Mouse (Mus musculus) lung, postnatal 0 days (tissue): ENCODE data around the gene Nfu1. TPM values are rescaled to one million over a fixed set of nuclear protein-coding genes. Genes with fewer than 3 reads are reported as not detected.

Experiments used
- ATAC-seq: fragments of 200-750 bp; cut with Nextera tagmentation; 2 replicates; pipeline ENCODE4 v1.8.0; 2017; ENCODE audit warnings: moderate library complexity
- DNase-seq: peaks from one replicate; pipeline ENCODE4 v3.0.0-alpha.2; 2016; ENCODE audit warnings: low spot score
- H3K27ac ChIP-seq: fragments of 300-500 bp; sonication (generic); 2 replicates; pipeline ENCODE4 v1.5.1; 2014; ENCODE audit warnings: antibody characterized with exemption, mild to moderate bottlenecking, low read length, mixed read lengths
- H3K27me3 ChIP-seq: fragments of 300-500 bp; sonication (generic); replicated peaks from 2 replicates; pipeline ENCODE4 v1.6.1; 2014; ENCODE audit warnings: low read length, mixed read lengths; ENCODE audit not compliant: insufficient read depth
- H3K36me3 ChIP-seq: fragments of 300-500 bp; sonication (generic); 2 replicates; pipeline ENCODE4 v1.6.1; 2014; ENCODE audit warnings: low read length, mixed read lengths; ENCODE audit not compliant: insufficient read depth
- H3K4me1 ChIP-seq: fragments of 300-500 bp; sonication (generic); 2 replicates; pipeline ENCODE4 v1.6.1; 2014; ENCODE audit warnings: antibody characterized with exemption, low read depth, low read length, mixed read lengths; ENCODE audit not compliant: insufficient read depth
- H3K4me2 ChIP-seq: fragments of 300-500 bp; sonication (generic); replicated peaks from 2 replicates; pipeline ENCODE4 v1.6.1; 2014; ENCODE audit warnings: low read depth, mild to moderate bottlenecking, low read length, moderate library complexity, mixed read lengths
- H3K4me3 ChIP-seq: fragments of 300-500 bp; sonication (generic); 2 replicates; pipeline ENCODE4 v1.5.1; 2014; ENCODE audit warnings: low read depth, low read length
- H3K9ac ChIP-seq: fragments of 300-500 bp; sonication (generic); replicated peaks from 2 replicates; pipeline ENCODE4 v1.6.1; 2014; ENCODE audit warnings: low read depth, mild to moderate bottlenecking
- H3K9me3 ChIP-seq: fragments of 300-500 bp; sonication (generic); 2 replicates; pipeline ENCODE4 v1.6.1; 2016; ENCODE audit warnings: low read length, mixed read lengths
- CTCF ChIP-seq: IDR thresholded peaks from 2 replicates; pipeline ENCODE4 v1.5.1; 2016; ENCODE audit warnings: antibody characterized with exemption, mild to moderate bottlenecking
- EP300 ChIP-seq: IDR thresholded peaks from 2 replicates; pipeline ENCODE4 v1.6.1; 2016; ENCODE audit warnings: antibody characterized with exemption, mild to moderate bottlenecking, control low read depth
- WGBS: fragments of 180-500 bp; shearing (Covaris S2); extraction: QIAGEN DNeasy Blood & Tissue Kit; methylation state at CpG from one replicate; pipeline ENCODE4 v1.1.7; 2014; 5-methylcytosine and 5-hydroxymethylcytosine counted together
- polyA plus RNA-seq: library from polyadenylated mRNA; unstranded; fragments of >200 nt; fragmentation: Nextera tagmentation; extraction: Ambion mirVana; gene quantifications from 2 replicates; pipeline ENCODE4 v1.2.1, GENCODE M21; 2015

Nfu1 gene
- polyA plus RNA-seq, 1 experiment from 2014 or later = 72.9 TPM

DNA sequence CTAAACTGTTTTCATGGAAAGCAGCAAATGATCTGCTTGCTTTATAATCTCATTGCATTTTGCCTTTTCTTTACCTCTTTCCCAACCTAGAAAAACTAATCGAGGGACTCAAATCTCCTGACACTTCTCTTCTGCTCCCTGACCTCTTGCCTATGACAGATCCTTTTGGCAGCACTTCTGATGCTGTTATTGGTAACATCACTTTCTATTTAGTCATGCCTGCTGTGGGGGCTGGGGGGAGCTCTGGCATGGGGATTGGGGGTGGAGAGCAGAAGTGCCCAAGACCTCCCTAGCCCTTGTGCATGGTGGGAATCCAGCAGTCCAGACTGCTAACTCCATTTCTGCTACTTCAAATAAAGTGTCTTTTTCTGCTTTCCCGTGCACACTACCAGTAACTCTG, 27.8 kb upstream of the Nfu1 start:
- ATAC-seq = no peak
- WGBS = 82% methylated on average over 2 of the region's 2 CpGs
- no peak overlapping the region for H3K4me2 ChIP-seq
- H3K4me3 ChIP-seq = no peak overlapping the region
- peaks cover 6% of the 10 kb centered on the region; the same call in 1 of the 2 replicates for H3K36me3 ChIP-seq
- H3K9ac ChIP-seq = no peak overlapping the region
- H3K27ac ChIP-seq = no peak overlapping the region
- TF ChIP-seq EP300 = no peak
- TF ChIP-seq CTCF = no peak
- peak; percentile 18 for DNase-seq
- no peaks in the 10 kb centered on the region for H3K4me1 ChIP-seq
- no peaks in the 10 kb centered on the region for H3K9me3 ChIP-seq
- no peaks in the 10 kb centered on the region for H3K27me3 ChIP-seq

DNA sequence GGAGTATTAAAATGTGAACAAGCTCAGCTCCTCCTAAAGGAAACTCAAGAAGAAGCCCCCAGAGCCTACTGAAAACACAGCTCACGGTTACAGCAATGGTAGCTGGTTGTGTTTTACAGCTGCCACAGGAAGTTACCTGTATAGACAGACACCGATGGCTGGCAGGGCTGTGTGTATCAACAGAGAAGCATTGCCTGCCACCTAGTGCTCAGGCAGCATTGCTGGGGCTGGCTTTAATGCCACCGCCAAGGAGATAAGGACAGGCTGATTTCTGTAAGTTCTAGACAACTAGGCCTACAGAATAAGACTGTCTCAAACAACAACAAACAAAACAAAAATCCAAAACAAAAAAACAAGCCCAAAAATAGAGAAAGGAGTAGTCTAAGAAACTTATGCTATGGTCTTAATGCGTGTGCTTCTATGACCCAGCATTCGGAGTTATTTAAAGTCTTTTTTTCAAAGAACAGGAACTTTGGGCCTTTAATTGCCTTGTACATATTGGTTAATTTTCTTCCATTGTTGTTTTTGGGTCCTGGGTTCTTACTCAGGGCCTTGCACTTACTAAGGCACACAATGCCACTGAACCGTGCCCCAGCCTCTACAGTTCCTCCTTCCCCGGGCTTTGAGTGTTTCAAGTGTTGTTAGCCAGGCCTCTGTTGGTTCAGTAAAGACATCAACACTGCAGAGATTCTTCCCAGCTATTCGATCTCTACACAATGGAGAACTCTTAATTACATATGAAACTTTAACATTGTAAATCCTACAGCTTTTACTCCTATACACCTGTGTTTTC, 23.5 kb upstream of the Nfu1 start:
- H3K9me3 ChIP-seq = no peaks in the 10 kb centered on the region
- H3K36me3 ChIP-seq = no peaks in the 10 kb centered on the region
- no peak overlapping the region for H3K4me2 ChIP-seq
- 74% methylated on average over 8 of the region's 8 CpGs for WGBS
- ATAC-seq (no peak), DNase-seq (no peak)
- no peak for TF ChIP-seq EP300
- peak; percentile 23; the same call in 1 of the 2 replicates for TF ChIP-seq CTCF
- H3K9ac ChIP-seq = no peak overlapping the region
- no peaks in the 10 kb centered on the region for H3K27me3 ChIP-seq
- H3K4me3 ChIP-seq = no peak overlapping the region
- no peaks in the 10 kb centered on the region for H3K4me1 ChIP-seq
- no peak overlapping the region for H3K27ac ChIP-seq

DNA sequence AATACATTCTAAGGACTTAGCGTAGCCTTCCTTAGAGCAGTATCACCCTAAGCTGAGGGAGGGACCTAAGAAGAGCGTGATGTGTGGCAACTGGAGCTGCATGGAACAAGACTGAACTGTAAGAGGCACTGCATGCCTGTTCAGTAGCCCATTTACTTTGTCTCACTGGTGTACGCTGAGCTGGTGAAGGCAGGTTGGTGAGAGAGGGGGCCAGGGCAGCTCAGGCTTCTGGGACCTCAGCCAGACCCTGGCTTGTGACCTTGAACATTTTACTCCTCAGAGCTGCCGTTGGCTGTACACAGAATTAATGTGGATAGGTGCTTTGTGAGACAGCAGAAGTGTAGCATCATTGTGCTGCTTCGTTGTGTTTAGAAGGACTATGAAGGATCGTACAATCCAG, 19.5 kb upstream of the Nfu1 start:
- Histone ChIP-seq H3K4me1 (no peaks in the 10 kb centered on the region), H3K27ac (no peak overlapping the region), H3K4me3 (no peak overlapping the region), H3K9ac (no peak overlapping the region), H3K36me3 (no peaks in the 10 kb centered on the region), H3K27me3 (no peaks in the 10 kb centered on the region), H3K4me2 (no peak overlapping the region), H3K9me3 (no peaks in the 10 kb centered on the region)
- DNase-seq = no peak
- WGBS = 87% methylated on average over 6 of the region's 6 CpGs
- no peak for ATAC-seq
- TF ChIP-seq CTCF = no peak
- no peak for TF ChIP-seq EP300

DNA sequence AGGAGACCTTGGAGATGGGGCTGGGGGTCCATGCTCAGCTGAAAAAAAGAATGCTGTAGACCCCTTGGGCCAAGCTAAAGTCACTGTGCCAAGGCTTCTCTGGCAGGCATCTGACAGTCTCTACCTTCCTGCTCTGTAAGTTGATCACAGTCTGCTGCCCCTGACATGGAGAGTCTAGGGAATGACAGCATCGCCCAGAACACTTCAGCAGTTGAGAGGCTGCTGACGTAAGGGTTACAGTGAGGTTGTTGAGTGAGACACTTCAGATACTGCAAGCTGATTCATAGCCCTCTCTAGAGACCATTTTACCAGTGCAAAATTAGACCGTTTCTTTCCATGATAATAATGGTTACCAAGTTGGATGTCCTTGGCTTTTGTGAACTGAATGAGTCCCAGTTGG, 18.0 kb upstream of the Nfu1 start:
- DNase-seq = peak; percentile 81
- Histone ChIP-seq H3K27me3 (no peaks in the 10 kb centered on the region), H3K4me3 (no peak overlapping the region), H3K9ac (no peak overlapping the region), H3K9me3 (no peaks in the 10 kb centered on the region), H3K36me3 (peaks cover 5% of the 10 kb centered on the region; the same call in 1 of the 2 replicates), H3K4me1 (no peaks in the 10 kb centered on the region), H3K27ac (no peak overlapping the region), H3K4me2 (no peak overlapping the region)
- WGBS = 57% methylated on average over 3 of the region's 3 CpGs
- peak; percentile 97 for ATAC-seq
- TF ChIP-seq EP300 (peak; percentile 55), CTCF (no peak)

DNA sequence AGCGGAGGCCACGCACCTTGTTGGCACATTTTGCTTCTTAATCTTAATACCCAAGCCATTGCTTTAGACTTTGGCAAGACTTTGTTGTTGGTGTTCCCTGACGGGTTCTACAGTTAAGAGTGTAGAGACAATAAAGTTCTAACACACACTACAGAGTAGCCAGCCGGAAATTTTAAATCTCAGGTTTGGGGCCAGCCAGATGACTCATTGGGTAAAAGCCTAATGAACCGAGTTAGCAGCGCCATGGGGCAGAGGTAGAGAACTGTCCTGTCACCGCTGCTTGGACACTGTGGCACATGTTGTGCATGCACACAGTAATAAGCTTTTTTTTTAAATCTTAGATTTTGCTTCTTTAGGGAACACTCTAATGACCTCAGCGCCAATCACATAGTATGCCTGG, 16.7 kb upstream of the Nfu1 start:
- ATAC-seq = no peak

DNA sequence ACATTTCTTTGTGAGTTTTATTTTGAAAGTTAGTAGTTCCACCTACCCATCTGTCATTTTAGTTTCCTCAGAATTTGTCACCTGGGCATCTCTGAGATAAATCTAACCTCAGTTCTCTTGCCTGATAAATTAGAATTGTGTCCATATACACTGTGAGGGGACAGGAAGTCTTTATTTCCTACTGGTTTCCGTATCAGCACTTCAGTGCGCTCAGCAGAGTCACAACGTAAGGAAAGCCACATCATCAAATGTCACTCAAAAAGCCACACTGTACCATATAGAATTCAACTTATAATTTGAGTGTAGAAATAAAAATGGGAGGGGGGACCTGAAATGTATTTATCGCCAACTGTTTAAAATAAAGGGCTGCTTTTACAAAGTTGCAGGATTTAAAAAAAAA, 14.8 kb upstream of the Nfu1 start:
- peaks cover 18% of the 10 kb centered on the region; the same call in 1 of the 2 replicates for H3K36me3 ChIP-seq
- no peak overlapping the region for H3K27ac ChIP-seq
- DNase-seq (no peak), ATAC-seq (no peak)
- no peak overlapping the region for H3K4me3 ChIP-seq
- no peaks in the 10 kb centered on the region for H3K4me1 ChIP-seq
- no peaks in the 10 kb centered on the region for H3K27me3 ChIP-seq
- H3K9me3 ChIP-seq = no peaks in the 10 kb centered on the region
- no peak overlapping the region for H3K9ac ChIP-seq
- H3K4me2 ChIP-seq = no peak overlapping the region
- TF ChIP-seq CTCF (no peak), EP300 (no peak)
- WGBS = 76% methylated on average over 4 of the region's 4 CpGs

More for the DNA sequence above, 16.7 kb upstream of the Nfu1 start:
- Histone ChIP-seq H3K36me3 (peaks cover 10% of the 10 kb centered on the region; the same call in 1 of the 2 replicates), H3K4me1 (no peaks in the 10 kb centered on the region), H3K4me3 (no peak overlapping the region), H3K4me2 (no peak overlapping the region), H3K27me3 (no peaks in the 10 kb centered on the region), H3K27ac (no peak overlapping the region), H3K9ac (no peak overlapping the region), H3K9me3 (no peaks in the 10 kb centered on the region)
- no peak for DNase-seq
- TF ChIP-seq CTCF = no peak
- no peak for TF ChIP-seq EP300
- 92% methylated on average over 8 of the region's 8 CpGs for WGBS
